Mouse (Mus musculus) heart, adult 18-20 months (tissue): Measurements from ENCODE around the gene Rnf11. TPM values are rescaled to one million over a fixed set of nuclear protein-coding genes. Genes with fewer than 3 reads are reported as not detected.

Experiments used
- DNase-seq, 2 experiments: peaks; one replicate each; pipeline ENCODE4 v3.0.0; 2021 to 2022; ENCODE audit warnings: mixed read lengths in 1 of 2
- long read RNA-seq, 2 experiments: library from polyadenylated mRNA; stranded (forward); transcript quantifications; one replicate each; pipeline ENCODE4 v2.0.0; 2021
- total RNA-seq, 2 experiments: library from RNA; stranded (reverse); gene quantifications; 2 replicates each; pipeline ENCODE4 v1.2.3; 2021

The Rnf11 gene
- total RNA-seq: 100 to 1,000 TPM in 1 of 2 experiments, 10 to 100 TPM in 1; 94.8 to 102 TPM
- long read RNA-seq, experiment 1, full-length matches to known transcripts: 83 of 91 reads
- long read RNA-seq, experiment 1, partial matches to known transcripts: 0 of 91 reads
- long read RNA-seq, experiment 1, other reads (novel, unspliced or antisense): 8 of 91 reads
- long read RNA-seq, experiment 2, full-length matches to known transcripts: 54 of 59 reads
- long read RNA-seq, experiment 2, partial matches to known transcripts: 0 of 59 reads
- long read RNA-seq, experiment 2, other reads (novel, unspliced or antisense): 5 of 59 reads

GRCm38 (mm10) chr4:109484621-109485020 is at the start of gene Rnf11:
Gene Rnf11, minus strand, starts transcription at chr4:109484728.
- no peak for DNase-seq

DNA sequence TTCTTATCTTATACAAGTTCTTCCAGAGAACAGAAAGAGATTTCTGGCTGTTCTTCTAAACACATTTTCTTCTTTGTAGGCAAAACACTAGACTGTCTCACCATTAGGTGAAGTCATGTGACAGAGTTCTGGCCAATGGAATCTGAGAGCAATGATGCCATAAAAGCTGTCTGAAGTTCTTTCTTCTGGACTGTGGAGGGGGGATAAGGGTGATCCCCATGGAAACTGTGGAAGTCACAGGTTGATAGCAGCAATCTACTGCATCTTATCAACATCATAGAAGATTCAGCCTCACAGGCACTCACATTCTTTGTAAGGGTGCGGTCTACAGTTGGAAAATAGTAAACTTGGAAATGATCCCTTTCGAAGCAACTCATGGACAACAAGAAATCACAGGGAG is 46.6 kb upstream of the Rnf11 start, which contains the start of gene 4930522H14Rik:
Gene 4930522H14Rik, minus strand, starts transcription at position 187 of the 400 bp plus-strand sequence.
- DNase-seq: no peak

DNA sequence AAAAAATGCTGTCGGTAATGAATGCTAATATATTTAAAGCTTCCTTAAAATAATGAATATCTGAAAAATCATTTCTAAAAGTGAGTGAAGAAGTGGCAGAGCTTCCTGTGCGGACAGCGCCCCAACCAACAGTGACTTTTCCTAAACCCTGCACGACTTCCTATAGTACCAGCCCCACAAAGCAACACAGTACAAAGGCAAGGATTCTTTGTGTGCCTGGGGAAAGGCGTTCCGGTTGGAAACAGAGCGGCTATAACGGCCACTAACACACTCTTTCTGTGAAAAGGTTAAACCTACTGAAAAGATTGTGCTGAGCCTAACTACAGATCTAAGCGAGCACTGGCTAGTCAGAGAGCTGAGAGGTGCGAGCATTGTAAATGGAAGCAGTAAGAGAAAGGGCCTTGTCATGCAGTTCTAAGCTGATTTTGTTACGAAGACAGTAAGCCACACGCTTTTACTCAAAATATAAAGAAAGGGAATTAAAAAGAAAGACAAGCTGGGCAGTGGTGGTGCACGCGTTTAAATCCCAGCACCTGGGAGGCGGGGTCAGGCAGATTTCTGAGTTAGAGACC is 45.8 kb upstream of the Rnf11 start:
- no peak for DNase-seq

DNA sequence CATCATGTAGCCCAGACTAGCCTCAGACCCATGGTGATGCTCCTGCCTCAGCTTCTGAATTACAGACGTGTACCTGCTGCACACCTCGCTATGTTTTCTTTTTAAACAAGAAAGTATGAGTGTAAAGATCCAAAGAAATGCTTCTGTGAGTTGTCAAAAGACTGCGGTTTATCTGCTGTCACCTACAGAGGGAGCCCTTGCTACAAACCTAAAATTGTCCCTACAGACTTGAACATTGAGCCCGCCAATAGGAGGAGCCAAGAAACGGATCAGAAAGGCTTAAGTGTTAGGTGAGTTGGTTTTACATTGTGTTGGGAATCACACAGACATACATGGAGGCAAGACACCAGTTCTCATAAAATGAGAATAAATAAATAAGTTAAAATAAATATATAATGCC is 20.4 kb upstream of the Rnf11 start:
- peak; percentile 70 to 80 for DNase-seq

- no peak for DNase-seq
Observed at GRCm38 (mm10) chr4:109498476-109498875, 13.9 kb upstream of the Rnf11 start.

DNA sequence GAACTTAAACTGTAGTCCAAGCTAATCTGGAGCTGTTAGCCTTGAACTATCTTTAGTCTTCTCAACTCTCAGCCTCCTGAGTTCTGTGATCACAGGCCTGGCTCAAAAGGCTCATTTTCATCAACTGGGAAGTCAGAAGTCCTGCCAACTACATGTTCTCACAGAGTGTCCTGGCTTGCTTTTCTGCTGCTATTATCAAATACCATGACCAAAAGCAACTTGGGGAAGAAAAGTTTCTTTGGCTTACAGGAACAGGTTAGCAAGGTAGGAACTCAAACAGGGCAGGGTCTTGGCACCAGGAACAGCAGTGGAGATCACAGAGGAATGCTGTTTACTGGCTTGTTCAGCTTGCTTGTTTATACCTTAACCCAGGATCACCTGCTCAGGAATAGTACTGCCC is 9.1 kb upstream of the Rnf11 start:
- peak in 1 of 2 experiments; percentile 27 for DNase-seq

DNA sequence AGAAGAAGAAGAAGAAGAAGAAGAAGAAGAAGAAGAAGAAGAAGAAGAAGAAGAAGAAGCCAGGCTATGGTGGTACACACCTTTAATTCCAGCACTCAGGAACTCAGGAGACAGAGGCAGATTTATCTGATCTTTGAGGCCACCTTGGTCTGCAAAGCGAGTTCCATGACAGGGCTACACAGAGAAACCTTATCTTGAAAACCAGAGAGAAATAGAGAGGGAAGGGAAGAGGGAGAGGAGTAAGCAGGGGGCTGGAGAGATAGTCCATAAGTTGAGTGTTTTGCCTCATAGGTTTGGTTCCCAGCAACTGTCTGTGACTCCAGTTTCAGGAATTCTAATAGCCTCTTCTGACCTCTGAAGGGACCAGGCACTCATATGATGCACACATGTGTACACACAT is 4.3 kb upstream of the Rnf11 start:
- DNase-seq: no peak

DNA sequence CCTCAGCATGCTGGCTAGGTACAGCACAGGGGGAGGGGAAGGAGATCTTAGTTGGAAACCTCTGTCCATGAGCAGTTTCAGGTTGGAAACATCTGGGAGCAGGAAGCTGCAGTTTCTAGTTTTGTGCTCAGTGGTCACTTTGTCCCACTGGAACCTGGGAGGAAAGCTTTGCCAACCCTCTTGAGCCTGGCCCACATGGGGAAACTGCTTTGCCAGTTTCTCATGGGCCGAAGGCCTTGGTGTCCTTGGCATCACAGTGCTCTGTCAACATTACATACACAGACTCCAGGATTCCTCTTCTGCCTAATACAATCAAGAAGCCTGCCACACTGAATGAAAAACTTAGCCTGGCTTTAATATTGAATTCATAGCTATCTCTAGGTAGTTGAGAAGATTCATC is 1.8 kb downstream of the Rnf11 start:
- peak in 1 of 2 experiments; percentile 27 for DNase-seq

DNA sequence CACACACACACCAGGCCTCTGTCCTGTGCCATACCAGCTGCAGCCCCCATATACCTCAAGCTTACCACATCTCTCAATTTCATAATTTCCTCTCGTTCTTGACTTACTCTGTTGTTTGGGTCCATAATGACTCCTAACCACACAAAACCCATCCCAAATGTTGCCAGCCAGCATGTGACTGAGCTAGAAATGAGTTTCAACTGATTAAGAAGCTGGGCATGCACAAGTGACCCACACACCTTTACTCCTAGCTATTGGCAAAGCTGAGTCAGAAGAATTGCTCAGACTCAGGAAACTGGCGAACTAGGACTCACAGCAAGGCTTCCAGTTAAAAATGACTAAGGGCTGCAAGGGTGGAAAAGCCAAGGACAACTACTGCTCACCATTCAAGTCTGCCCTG is 3.1 kb downstream of the Rnf11 start:
- DNase-seq: no peak

DNA sequence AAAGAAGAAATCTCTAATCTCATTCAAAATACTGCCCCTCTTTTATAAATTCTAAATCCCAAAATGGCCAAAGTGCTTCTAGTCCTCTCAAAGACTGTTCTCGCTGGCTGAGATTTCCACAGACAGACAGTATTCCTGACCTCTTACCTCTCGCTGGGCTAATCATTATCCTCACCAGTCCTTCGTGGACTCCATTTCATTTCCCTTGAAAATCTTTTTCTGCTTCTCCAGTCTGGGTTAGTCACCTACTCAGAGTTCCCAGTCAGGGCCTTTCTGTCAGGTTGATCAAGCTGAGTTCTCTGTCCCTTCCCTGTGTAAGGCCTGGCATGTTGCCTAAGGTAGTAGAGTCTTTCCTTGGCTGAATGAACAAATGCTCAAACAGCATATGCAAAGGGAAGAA is 7.1 kb downstream of the Rnf11 start:
- no peak for DNase-seq

DNA sequence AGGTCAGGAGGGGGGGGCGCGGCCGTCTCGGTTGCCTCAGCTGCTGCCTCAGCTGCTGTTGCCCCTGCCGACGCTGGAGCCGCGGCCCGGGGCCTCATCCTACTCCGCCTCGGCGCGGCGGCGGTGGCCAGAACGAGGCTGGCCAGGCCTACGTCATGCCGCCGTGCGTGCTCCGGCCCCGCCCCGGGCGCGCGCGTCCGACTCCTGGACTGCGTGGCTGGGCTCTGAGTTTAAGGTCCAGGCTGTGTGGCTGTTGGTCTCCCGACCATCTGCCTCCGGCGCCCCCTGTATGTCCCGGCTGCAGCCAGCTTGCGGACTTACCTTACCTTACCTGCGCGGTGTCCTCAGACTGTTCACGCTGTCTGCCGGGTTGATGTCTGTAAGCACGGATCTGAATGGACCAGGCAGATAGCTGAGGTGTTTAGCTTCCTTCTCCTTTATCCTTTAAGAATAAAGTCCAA is 7.9 kb downstream of the Rnf11 start:
- peak; percentile 93 to 94 for DNase-seq

GRCm38 (mm10) chr4:109475577-109476553 is 8.7 kb downstream of the Rnf11 start:
- DNase-seq: peak; percentile 55 to 78

DNA sequence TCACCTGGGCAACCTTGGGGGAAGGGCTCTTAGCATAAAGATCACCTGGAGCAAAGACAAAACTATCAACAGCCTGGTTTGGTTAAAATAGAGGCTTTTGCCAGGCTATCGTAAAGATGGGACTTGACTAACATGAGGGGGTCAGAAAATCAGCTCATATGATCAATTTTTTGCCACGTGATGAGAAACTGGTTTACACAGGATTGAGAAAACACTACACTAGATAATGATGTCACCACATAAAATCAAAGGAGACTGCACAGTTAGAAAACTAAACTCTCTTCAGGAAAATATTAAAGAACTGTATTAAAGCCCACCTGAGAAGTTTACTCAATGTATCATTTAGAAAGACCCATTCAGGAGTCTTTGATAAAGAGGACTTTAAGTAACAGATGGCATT is 9.4 kb downstream of the Rnf11 start:
- DNase-seq: no peak

DNA sequence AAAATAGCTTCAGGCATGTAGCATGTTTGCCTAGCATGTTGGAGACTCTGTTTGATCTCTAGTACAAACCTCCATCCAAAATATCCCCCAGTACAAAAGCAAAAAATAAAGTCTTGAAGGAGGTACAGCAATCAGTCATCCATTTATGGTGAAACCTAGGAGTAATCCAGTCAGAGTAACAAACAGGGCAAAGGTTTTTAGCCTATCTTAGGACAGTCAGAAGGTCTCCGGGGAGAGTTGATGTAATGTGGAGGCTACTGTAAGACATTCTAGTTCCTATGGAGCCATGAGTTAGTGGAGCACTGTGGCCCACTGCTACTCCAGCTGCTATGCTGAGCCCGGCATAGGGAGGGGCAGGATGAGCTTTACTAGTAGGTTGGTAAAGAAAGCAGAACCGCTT is 12.0 kb downstream of the Rnf11 start:
- no peak for DNase-seq

GRCm38 (mm10) chr4:109471606-109472005 is 12.9 kb downstream of the Rnf11 start:
- no peak for DNase-seq

- DNase-seq: no peak
Observed at GRCm38 (mm10) chr4:109467687-109468086, 16.8 kb downstream of the Rnf11 start.

GRCm38 (mm10) chr4:109463892-109464291 is 20.6 kb downstream of the Rnf11 start:
- DNase-seq: no peak

GRCm38 (mm10) chr4:109460421-109461179 is 23.9 kb downstream of the Rnf11 start:
- peak; percentile 70 to 79 for DNase-seq

DNA sequence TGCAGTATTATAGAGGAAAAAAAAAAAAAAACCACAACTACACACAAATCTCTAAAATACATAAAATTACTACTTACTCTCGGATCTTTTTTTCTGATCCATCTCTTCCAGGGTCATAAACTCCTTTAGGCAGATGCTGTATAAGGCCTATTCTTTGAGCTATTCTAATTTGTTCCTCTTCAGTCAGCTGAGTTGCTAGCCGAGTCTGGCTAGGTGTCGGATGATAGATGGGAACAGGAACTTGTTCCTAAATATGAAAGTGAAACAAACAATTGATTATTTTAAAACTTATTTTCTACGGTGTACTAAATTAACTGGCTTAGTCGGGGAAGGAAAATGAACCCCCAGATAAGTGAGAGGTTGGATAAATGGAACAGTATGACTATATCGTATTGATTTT is 27.7 kb downstream of the Rnf11 start:
- DNase-seq: no peak

DNA sequence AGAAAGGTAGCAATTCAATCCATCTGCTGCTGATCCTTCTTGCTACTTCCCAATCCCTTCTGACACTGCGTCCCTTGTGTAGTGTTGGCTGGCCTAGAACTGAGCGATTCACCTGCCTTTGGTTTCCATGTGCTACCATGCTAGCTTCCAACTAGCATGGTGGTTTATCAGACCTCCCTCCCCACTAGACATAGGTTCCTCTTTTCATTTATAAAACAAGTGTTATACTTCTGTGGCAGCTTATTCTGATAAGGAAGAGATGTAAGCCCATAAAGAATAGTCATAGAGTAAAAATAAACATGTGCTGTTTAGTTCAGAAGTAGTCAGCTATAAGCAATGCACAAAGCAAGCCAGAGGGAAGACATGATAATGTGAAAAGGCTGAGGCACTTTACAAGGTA is 36.0 kb downstream of the Rnf11 start:
- no peak for DNase-seq

- no peak for DNase-seq
Observed at GRCm38 (mm10) chr4:109445956-109446355, 38.6 kb downstream of the Rnf11 start.

DNA sequence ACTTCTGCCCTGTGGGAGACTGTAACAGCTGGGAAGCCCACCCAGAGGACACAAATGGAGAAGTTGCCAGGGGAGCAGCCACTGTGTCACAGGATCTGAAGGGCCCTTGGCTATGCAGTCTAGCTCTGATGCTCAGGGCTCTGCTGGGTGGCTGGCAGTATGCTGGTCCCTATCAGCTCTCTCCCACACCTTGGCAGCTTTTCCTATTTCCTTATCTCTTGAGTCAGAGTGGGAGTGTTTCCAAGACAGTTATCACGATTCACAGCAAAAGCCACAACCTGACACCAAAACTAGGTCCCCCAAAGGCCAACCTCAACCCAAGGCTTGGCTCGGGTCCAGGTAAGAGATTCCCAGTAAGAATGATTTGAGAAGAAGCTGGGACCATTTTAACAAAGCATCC is 39.1 kb downstream of the Rnf11 start:
- peak; percentile 47 to 58 for DNase-seq
